Mouse (Mus musculus) macrophage (primary cell): ENCODE measurements around the gene Oas1e. TPM values are rescaled to one million over a fixed set of nuclear protein-coding genes. Genes with fewer than 3 reads are reported as not detected.
"Not testable (repeated sequence)": the region's sequence is repeated elsewhere in the genome, so short reads cannot be mapped to it uniquely, and the experiment has no call there.

Source experiments
- H3K27ac ChIP-seq: fragments of 350-480 bp; formaldehyde crosslinking; 2 replicates; pipeline ENCODE4 v1.9.0; 2021
- H3K36me3 ChIP-seq: fragments of 350-480 bp; formaldehyde crosslinking; 2 replicates; pipeline ENCODE4 v1.9.0; 2021; ENCODE audit errors: inconsistent target
- H3K4me3 ChIP-seq: fragments of 350-480 bp; formaldehyde crosslinking; 2 replicates; pipeline ENCODE4 v1.9.0; 2021; ENCODE audit errors: inconsistent target
- H3K79me2 ChIP-seq: fragments of 350-480 bp; formaldehyde crosslinking; 2 replicates; pipeline ENCODE4 v1.9.0; 2021; ENCODE audit errors: inconsistent target
- WGBS: methylation state at CpG from one replicate; pipeline ENCODE4 v1.1.7; 2026; ENCODE audit warnings: inconsistent platforms; ENCODE audit not compliant: missing documents; 5-methylcytosine and 5-hydroxymethylcytosine counted together
- polyA plus RNA-seq: library from polyadenylated mRNA; stranded (reverse); fragments of 250-400 nt; gene quantifications from 3 replicates; pipeline ENCODE4 v1.2.4, GENCODE M21; 2018; ENCODE audit warnings: inconsistent platforms
- total RNA-seq, 78 experiments: library from RNA; depleted of rRNA; stranded (reverse); fragments of 250-400 nt; gene quantifications; 1 replicate in 9 of 78; 2 replicates in 24 of 78; 3 replicates in 43 of 78; 4 replicates in 2 of 78; pipeline ENCODE4 v1.2.4; 2018; ENCODE audit warnings: inconsistent platforms in 56 of 78

The Oas1e gene
- not detected for total RNA-seq (2018; cell fraction: chromatin; rRNA removed)
- total RNA-seq (2018; cell fraction: cytosol; rRNA removed) = not detected
- not detected for total RNA-seq (2018; cell fraction: nucleus; rRNA removed)
- not detected in 3 replicates for polyA plus RNA-seq

- 89% methylated on average over 9 of the region's 9 CpGs for WGBS
- not testable (repeated sequence) for H3K36me3 ChIP-seq
Observed at GRCm38 (mm10) chr5:120795480-120796034, at the start of gene Oas1e. Oas1e (minus strand) TSS chr5:120795530.

GRCm38 (mm10) chr5:120844713-120845112, 49.4 kb upstream of the Oas1e start:
- Histone ChIP-seq H3K79me2 (no peaks in the 10 kb centered on the region), H3K4me3 (no peak overlapping the region), H3K27ac (no peak overlapping the region), H3K36me3 (no peaks in the 10 kb centered on the region)
- WGBS = 44% methylated on average over 2 of the region's 3 CpGs

More at GRCm38 (mm10) chr5:120795480-120796034, at the start of gene Oas1e:
- not testable (repeated sequence) for H3K27ac ChIP-seq, H3K79me2 ChIP-seq, H3K4me3 ChIP-seq

- Histone ChIP-seq H3K36me3 (no peaks in the 10 kb centered on the region), H3K4me3 (no peak overlapping the region), H3K27ac (no peak overlapping the region), H3K79me2 (no peaks in the 10 kb centered on the region)
- 17% methylated on average over 8 of the region's 8 CpGs for WGBS
Observed at GRCm38 (mm10) chr5:120836731-120837585, 41.6 kb upstream of the Oas1e start.

GRCm38 (mm10) chr5:120833335-120834280, 38.3 kb upstream of the Oas1e start:
- whole genome bisulfite sequencing = 30% methylated on average over 17 of the region's 17 CpGs
- H3K79me2 ChIP-seq = no peaks in the 10 kb centered on the region
- no peak overlapping the region for H3K4me3 ChIP-seq
- no peak overlapping the region for H3K27ac ChIP-seq
- H3K36me3 ChIP-seq = no peaks in the 10 kb centered on the region

- Histone ChIP-seq H3K27ac (no peak overlapping the region), H3K4me3 (no peak overlapping the region), H3K36me3 (no peaks in the 10 kb centered on the region), H3K79me2 (no peaks in the 10 kb centered on the region)
- 19% methylated on average over 4 of the region's 4 CpGs for WGBS
Observed at GRCm38 (mm10) chr5:120831031-120831430, 35.7 kb upstream of the Oas1e start.

GRCm38 (mm10) chr5:120818999-120819398, 23.7 kb upstream of the Oas1e start:
- Histone ChIP-seq H3K27ac (no peak overlapping the region), H3K4me3 (no peak overlapping the region), H3K36me3 (peaks cover 96% of the 10 kb centered on the region), H3K79me2 (peaks cover 16% of the 10 kb centered on the region)

GRCm38 (mm10) chr5:120815949-120816348, 20.6 kb upstream of the Oas1e start:
- Histone ChIP-seq H3K36me3 (peaks cover 65% of the 10 kb centered on the region), H3K79me2 (peaks cover 33% of the 10 kb centered on the region), H3K27ac (no peak overlapping the region), H3K4me3 (no peak overlapping the region)
- WGBS = 73% methylated on average over 3 of the region's 3 CpGs

GRCm38 (mm10) chr5:120813023-120813422, 17.7 kb upstream of the Oas1e start:
- 55% methylated on average over 6 of the region's 6 CpGs for WGBS

GRCm38 (mm10) chr5:120811951-120812819, 16.9 kb upstream of the Oas1e start, which contains the start of gene Oas1c:
Oas1c (minus strand) TSS chr5:120812514.
- Histone ChIP-seq H3K36me3 (peaks cover 28% of the 10 kb centered on the region), H3K27ac (peak within 1 kb of the TSS; percentile 56), H3K79me2 (peaks cover 33% of the 10 kb centered on the region), H3K4me3 (peak within 1 kb of the TSS; percentile 85)
- 2% methylated on average over 18 of the region's 18 CpGs for WGBS

More at GRCm38 (mm10) chr5:120813023-120813422, 17.7 kb upstream of the Oas1e start:
- Histone ChIP-seq H3K4me3 (peak overlapping the region; percentile 85), H3K27ac (peak overlapping the region; percentile 56), H3K36me3 (peaks cover 36% of the 10 kb centered on the region), H3K79me2 (peaks cover 33% of the 10 kb centered on the region)

- WGBS = 94% methylated on average over 4 of the region's 6 CpGs
Observed at GRCm38 (mm10) chr5:120809171-120809570, 13.8 kb upstream of the Oas1e start.

GRCm38 (mm10) chr5:120806458-120806857, 11.1 kb upstream of the Oas1e start:
- peaks cover 12% of the 10 kb centered on the region; the same call in 1 of the 2 replicates for H3K36me3 ChIP-seq
- H3K27ac ChIP-seq = no peak overlapping the region
- no peak overlapping the region for H3K4me3 ChIP-seq
- H3K79me2 ChIP-seq = no peaks in the 10 kb centered on the region
- 100% methylated on average over 1 of the region's 1 CpGs for WGBS

More at GRCm38 (mm10) chr5:120809171-120809570, 13.8 kb upstream of the Oas1e start:
- Histone ChIP-seq H3K36me3 (peaks cover 7% of the 10 kb centered on the region; the same call in 1 of the 2 replicates), H3K79me2 (peaks cover 19% of the 10 kb centered on the region), H3K27ac (no peak overlapping the region), H3K4me3 (no peak overlapping the region)

GRCm38 (mm10) chr5:120803596-120803995, 8.3 kb upstream of the Oas1e start:
- 59% methylated on average over 2 of the region's 2 CpGs for WGBS
- peaks cover 12% of the 10 kb centered on the region; the same call in 1 of the 2 replicates for H3K36me3 ChIP-seq
- no peak overlapping the region for H3K27ac ChIP-seq
- H3K4me3 ChIP-seq = no peak overlapping the region
- H3K79me2 ChIP-seq = no peaks in the 10 kb centered on the region

GRCm38 (mm10) chr5:120798943-120799342, 3.6 kb upstream of the Oas1e start:
- not testable (repeated sequence) for H3K4me3 ChIP-seq, H3K79me2 ChIP-seq, H3K36me3 ChIP-seq, H3K27ac ChIP-seq
- 44% methylated on average over 1 of the region's 2 CpGs for WGBS
